Mouse (Mus musculus): ENCODE measurements around the gene Sult1c1.
"Not testable (repeated sequence)": the region's sequence is repeated elsewhere in the genome, so short reads cannot be mapped to it uniquely, and the experiment has no call there.

Sult1c1 gene

GRCm38 (mm10) chr17:53990574-53990973, at the start of gene Sult1c1:
Gene Sult1c1, minus strand, starts transcription at chr17:53990674.
- no peak for DNase-seq

GRCm38 (mm10) chr17:54014204-54014603, 23.7 kb upstream of the Sult1c1 start:
- DNase-seq, result peak; percentile 34

- no peak for DNase-seq
Measured at GRCm38 (mm10) chr17:54011196-54011595, 20.7 kb upstream of the Sult1c1 start.

- DNase-seq, result not testable (repeated sequence)
Measured at GRCm38 (mm10) chr17:54010536-54010935, 20.1 kb upstream of the Sult1c1 start.

GRCm38 (mm10) chr17:54003522-54003921, 13.0 kb upstream of the Sult1c1 start:
- no peak for DNase-seq

GRCm38 (mm10) chr17:53973606-53974005, 16.9 kb downstream of the Sult1c1 start:
- DNase-seq, result no peak

- no peak for DNase-seq
Measured at GRCm38 (mm10) chr17:53941569-53942162, 48.8 kb downstream of the Sult1c1 start.

- DNase-seq, result no peak
Measured at GRCm38 (mm10) chr17:53940726-53941125, 49.7 kb downstream of the Sult1c1 start.

Data from embryo, embryonic 11 days (tissue).